Mouse (Mus musculus): ENCODE measurements around the gene Gm5485.

DNA sequence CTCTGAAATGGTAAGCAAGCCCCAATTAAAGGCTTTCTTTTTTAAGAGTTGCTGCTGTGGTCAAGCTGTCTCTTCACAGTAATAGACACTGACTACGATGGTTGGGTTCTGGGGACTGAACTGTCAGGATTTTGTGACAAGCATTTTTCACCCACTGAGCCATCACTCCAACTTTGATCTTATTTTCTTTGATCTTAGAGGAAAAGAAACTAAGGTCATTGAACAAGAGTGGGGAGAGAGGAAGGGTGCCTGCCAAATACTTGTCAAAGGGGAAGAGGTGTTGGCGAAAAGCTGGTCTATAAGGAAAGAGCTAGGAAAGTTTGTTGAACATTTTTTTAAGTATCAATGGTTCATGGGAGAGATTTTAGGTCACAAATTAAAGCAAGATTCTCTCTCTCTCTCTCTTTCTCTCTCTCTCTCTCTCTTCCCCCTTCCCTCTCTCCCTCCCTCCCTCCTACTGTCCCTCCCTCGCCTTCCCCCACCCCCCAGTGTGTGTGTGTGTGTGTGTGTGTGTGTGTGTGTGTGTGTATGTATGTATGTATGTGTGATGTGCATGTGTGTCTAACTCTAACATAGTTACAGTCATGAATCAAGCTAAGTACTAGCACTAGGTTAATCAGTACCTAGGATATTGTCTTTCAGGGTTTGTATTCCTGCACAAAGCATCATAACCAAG, 28.5 kb downstream of the Gm5485 start:
- TF ChIP-seq CTCF (IDR thresholded peaks at IDR 0.05; ENCODE audit: control insufficient read depth, insufficient read depth, insufficient read length) (no peak), MAX (IDR thresholded peaks at IDR 0.05) (no peak)

Data from C2C12 (cell line).